Mouse (Mus musculus): Measurements from ENCODE around the gene Morn1.

GRCm38 (mm10) chr4:155107886-155108285 is 21.5 kb downstream of the Morn1 start:
- no peak for TF ChIP-seq CTCF (IDR thresholded peaks at IDR 0.05; ENCODE audit: insufficient read depth, low read length)
- TF ChIP-seq POLR2A (IDR thresholded peaks at IDR 0.05; ENCODE audit: borderline replicate concordance, extremely low read depth, low read depth, low read length): no peak

All from lung, adult 2 months (tissue).